Mouse (Mus musculus) layer of hippocampus, postnatal 10 days (tissue): ENCODE results near the gene Rfx2. TPM values are rescaled to one million over a fixed set of nuclear protein-coding genes. Genes with fewer than 3 reads are reported as not detected.

Source experiments
- DNase-seq, 2 experiments: peaks; one replicate each; pipeline ENCODE4 v3.0.0; 2021; ENCODE audit warnings: low spot score in 2 of 2
- long read RNA-seq: library from polyadenylated mRNA; stranded (forward); transcript quantifications from one replicate; pipeline ENCODE4 v2.0.0, GENCODE M21; 2023
- total RNA-seq, 2 experiments: library from RNA; stranded (reverse); gene quantifications; 2 replicates each; pipeline ENCODE4 v1.2.3; 2021

Rfx2 gene
- 1 to 10 TPM; 4.1 to 4.4 TPM for total RNA-seq
- long read RNA-seq, partial matches to known transcripts, result 2 of 6 reads
- long read RNA-seq, other reads (novel, unspliced or antisense), result 2 of 6 reads

- no peak for DNase-seq
Observed at GRCm38 (mm10) chr17:56830411-56831110, at the start of gene Rfx2. Gene Rfx2 (minus strand): TSS chr17:56831013.

GRCm38 (mm10) chr17:56877426-56877825 lies 46.6 kb upstream of the Rfx2 start:
- no peak for DNase-seq

DNA sequence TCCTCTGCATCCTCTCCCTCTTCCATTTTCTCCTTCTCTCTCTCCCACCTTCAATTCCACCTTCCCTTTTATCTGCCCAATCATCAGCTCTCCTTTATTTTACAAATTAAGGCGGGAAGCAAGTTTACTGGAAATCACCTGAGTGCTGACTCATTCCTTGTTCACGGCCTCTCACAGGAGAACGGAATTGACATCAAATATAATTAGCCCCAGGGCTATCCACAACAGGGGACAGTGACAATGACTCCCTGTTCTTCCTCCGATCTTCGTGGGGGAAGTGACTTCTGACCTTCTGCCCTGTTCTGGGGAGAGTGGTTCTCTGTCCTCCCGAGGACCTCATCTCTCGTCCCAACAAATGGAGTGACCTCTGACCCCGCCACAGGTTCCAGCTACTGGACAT lies 46.2 kb upstream of the Rfx2 start:
- no peak for DNase-seq

DNA sequence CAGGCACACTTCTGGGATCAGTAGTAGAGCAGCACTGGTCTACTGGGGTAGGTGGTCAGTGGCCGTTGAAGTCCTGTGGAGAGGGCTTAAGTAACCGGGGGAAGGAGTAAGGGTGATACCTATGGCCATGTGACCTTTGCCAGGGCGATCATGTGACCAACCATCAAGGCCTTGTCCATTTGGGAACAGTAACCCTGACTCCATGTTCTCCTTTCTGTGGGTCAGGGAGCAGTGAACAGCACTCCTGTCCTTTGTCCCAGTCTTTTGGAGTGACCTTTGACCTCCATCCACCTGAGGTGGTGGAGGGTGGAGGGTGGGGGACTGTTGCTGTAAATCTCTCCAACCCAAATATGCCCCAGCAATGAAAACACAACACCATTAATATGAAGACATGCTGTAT lies 45.7 kb upstream of the Rfx2 start:
- no peak for DNase-seq

DNA sequence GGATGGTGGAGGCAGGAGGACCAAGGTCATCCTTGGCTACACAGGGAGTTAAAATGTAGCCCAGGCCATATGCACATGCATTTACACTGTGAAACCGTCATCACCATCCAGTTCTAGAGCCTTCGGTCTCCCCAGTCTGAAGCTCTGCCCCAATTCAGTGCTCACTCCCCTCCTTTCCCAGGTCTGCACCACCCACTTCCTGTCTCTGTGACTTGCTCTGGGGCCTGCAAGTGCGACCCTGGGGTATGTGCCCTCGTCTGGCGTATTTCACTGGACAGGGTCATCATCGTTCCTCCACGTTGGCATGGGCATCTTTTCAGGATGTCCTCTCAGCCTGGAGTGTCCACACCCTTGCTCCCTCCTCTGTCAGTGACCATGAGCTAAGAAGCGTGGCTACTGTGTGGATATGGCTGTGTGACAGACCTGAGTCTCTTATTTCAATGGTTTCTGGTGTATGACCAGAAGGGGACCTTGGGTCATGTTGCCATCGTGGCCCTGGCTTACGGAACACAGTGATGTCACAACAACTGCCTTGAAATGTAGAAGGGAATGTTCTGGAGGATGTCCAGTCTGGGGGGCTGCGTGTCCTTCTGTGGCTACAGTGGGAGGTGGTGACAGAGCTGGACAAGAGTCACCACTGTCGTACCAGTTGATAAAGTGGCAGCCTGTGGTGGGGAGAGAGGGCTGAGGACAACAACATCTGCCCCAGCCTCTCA lies 44.3 kb upstream of the Rfx2 start, which contains the start of gene 1700061G19Rik:
Gene 1700061G19Rik (plus strand): TSS at position 542 of the 716 bp plus-strand sequence.
- no peak for DNase-seq

GRCm38 (mm10) chr17:56874237-56874636 lies 43.4 kb upstream of the Rfx2 start, which contains the start of gene Acsbg2:
Gene Acsbg2 (minus strand): TSS chr17:56874447.
- DNase-seq, result no peak

- DNase-seq, result no peak
Observed at GRCm38 (mm10) chr17:56872512-56872911, 41.7 kb upstream of the Rfx2 start.

- no peak for DNase-seq
Observed at GRCm38 (mm10) chr17:56871767-56872166, 41.0 kb upstream of the Rfx2 start.

DNA sequence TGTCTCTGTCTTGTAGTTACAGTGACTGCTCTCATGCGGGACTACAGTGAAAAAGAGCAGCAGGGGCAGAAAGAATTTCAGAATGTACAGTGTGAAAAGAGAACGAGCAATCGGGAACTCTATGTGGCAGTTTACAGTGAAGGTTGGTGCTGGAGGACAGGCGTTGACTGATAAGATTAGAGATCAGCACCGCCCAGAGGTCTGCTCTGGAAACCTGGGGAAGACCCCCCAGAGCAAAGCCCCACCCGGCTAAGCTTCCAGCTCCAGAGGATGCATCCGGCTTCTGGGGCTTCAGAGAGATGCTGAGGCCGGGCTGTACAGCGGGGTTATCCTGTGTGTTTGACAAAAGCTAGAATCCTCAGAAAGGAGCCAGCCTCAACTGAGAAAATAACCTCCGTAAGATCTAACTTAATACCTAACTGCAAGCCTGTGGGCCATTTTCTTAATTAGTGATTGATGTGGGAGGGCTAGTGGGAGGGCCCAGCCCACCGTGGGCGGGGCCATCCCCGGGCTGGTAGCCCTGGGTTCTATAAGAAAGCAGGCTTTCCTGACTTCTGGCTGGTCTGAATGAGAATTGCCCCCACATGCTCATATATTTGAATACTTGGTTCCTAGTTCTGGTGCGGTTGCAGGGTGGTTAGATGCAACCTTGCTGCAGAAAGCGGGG lies 39.6 kb upstream of the Rfx2 start:
- no peak for DNase-seq

- DNase-seq, result no peak
Observed at GRCm38 (mm10) chr17:56869481-56869977, 38.7 kb upstream of the Rfx2 start.

- DNase-seq, result no peak
Observed at GRCm38 (mm10) chr17:56866071-56866470, 35.3 kb upstream of the Rfx2 start.

DNA sequence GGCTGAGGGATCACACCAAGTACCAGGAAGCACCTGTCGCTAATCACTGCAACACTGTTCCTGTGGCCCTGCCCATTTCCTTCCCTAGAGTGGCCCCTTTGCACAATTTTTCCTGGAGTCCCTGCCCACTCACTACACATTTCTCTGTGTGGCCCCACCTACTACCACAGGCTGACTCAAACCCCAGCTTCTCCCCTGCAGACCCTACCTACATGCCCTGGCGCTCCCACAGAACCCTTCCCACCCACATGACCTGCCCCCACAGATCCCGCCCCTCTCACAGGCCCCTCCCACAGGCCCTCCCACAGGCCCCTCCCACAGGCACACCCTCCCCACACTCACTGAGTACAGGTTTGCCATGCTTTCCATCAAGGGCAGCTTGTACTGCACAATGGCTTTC lies 30.4 kb upstream of the Rfx2 start:
- DNase-seq, result no peak

DNA sequence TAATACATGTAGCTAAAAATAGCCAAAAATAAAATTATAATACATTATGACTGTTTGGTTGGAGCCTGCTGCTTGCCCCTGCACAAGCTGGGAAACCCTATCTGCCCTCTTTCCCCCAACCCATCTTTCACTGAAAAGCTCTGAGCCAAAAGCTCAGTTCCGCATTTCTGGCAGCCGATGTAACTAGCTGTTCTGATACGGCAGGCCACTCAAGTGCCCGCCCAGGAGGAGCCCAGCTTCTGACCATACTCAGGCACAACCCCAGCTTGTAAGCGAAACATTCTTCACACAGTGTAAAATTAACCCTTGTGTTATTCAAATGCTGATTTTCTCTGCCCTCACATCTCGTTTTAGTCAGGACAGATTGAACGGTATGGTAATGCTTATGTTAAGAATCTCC lies 28.1 kb upstream of the Rfx2 start:
- no peak for DNase-seq

- peak; percentile 49 to 60 for DNase-seq
Observed at GRCm38 (mm10) chr17:56858216-56858615, 27.4 kb upstream of the Rfx2 start.

GRCm38 (mm10) chr17:56855421-56855820 lies 24.6 kb upstream of the Rfx2 start:
- DNase-seq, result no peak

GRCm38 (mm10) chr17:56851167-56851566 lies 20.4 kb upstream of the Rfx2 start:
- DNase-seq, result no peak

GRCm38 (mm10) chr17:56849710-56850109 lies 18.9 kb upstream of the Rfx2 start:
- DNase-seq, result no peak

- no peak for DNase-seq
Observed at GRCm38 (mm10) chr17:56848785-56849184, 18.0 kb upstream of the Rfx2 start.

DNA sequence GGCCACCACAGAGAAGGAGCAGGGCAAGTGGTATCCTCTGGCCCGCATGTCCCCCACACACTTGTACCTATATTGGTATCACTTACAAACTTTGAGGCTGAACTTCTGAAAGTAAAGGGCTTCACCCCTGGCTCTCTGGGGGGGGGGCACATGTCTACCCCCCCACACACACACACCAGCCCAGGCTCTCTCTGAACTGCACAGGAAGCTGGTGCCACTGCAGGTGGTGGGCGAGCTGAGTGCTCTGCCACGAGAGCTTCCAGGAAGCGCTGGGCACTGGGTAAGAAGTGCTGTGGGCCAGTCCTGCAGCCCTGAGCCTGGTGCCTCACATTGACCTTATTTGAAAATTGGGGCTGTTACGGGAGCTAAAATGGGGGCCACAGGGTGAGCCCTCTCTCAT lies 12.9 kb upstream of the Rfx2 start:
- no peak for DNase-seq

GRCm38 (mm10) chr17:56842173-56842572 lies 11.4 kb upstream of the Rfx2 start:
- no peak for DNase-seq

DNA sequence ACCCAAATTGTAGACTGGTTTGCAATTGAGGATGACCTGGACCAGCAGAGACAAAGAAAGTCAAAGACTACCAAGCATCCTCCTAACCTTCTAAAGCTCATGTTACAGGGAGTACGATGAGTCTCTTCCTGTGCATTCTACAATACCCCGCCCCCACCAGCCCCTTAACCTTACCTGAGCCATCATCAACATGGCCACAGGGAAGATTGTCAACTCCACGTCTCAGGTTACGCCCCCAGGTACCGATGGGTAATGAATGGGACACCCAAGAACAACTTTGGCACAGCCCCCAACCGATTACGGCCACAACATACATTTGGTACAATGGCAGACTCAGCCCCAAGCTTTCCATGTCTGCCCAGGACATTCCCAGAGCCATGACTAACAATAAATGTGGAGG lies 9.7 kb upstream of the Rfx2 start:
- no peak for DNase-seq

DNA sequence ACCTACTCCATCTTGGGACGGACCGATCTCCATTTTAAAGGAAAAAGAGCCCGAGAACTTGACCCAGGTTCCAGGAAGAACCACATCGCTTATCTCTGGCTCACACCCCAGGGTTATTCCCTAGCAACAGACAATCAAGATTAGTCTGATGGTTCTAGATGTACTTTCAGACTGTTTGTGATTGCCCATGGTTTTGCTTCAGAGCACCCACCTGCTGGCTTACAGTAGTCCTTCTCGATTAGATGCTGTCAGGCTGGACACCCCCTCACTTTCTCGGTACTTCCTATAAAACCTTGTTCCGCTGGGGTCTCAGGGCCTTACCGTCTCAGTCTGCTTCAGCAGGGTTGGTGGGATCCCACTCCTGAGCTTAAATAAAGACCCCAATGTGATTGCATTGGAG lies 5.5 kb upstream of the Rfx2 start:
- DNase-seq, result no peak
